Mouse (Mus musculus) hindbrain, embryonic 14.5 days (tissue): ENCODE data around the gene 9130213A22Rik. TPM values are rescaled to one million over a fixed set of nuclear protein-coding genes. Genes with fewer than 3 reads are reported as not detected.
A peak's percentile ranks its signal among the peaks of the same experiment; 100 is the strongest.

Source experiments
- ATAC-seq: fragments of 200-750 bp; cut with Nextera tagmentation; 2 replicates; pipeline ENCODE4 v1.8.0; 2017; ENCODE audit warnings: moderate number of reproducible peaks, mild to moderate bottlenecking, moderate TSS enrichment, moderate library complexity; ENCODE audit not compliant: low FRiP score
- DNase-seq: peaks from one replicate; pipeline ENCODE4 v3.0.0-alpha.2; 2015; ENCODE audit warnings: low spot score
- H3K27ac ChIP-seq: fragments of 300-500 bp; sonication (generic); 2 replicates; pipeline ENCODE4 v1.5.1; 2014; ENCODE audit warnings: mild to moderate bottlenecking, moderate library complexity
- H3K27me3 ChIP-seq: fragments of 300-500 bp; sonication (generic); 2 replicates; pipeline ENCODE4 v1.6.1; 2014; ENCODE audit warnings: mild to moderate bottlenecking, low read length, mixed read lengths; ENCODE audit not compliant: control insufficient read depth, insufficient read depth
- H3K36me3 ChIP-seq: fragments of 300-500 bp; sonication (generic); replicated peaks from 2 replicates; pipeline ENCODE4 v1.6.1; 2014; ENCODE audit not compliant: control insufficient read depth, insufficient read depth
- H3K4me1 ChIP-seq: fragments of 300-500 bp; sonication (generic); replicated peaks from 2 replicates; pipeline ENCODE4 v1.6.1; 2014; ENCODE audit warnings: antibody characterized with exemption, low read length, mixed read lengths; ENCODE audit not compliant: control insufficient read depth, insufficient read depth
- H3K4me2 ChIP-seq: fragments of 300-500 bp; sonication (generic); replicated peaks from 2 replicates; pipeline ENCODE4 v1.6.1; 2014; ENCODE audit warnings: mild to moderate bottlenecking, moderate library complexity
- H3K4me3 ChIP-seq: fragments of 300-500 bp; sonication (generic); replicated peaks from 2 replicates; pipeline ENCODE4 v1.5.1; 2014; ENCODE audit warnings: mild to moderate bottlenecking, low read length
- H3K9ac ChIP-seq: fragments of 300-500 bp; sonication (generic); 2 replicates; pipeline ENCODE4 v1.6.1; 2014
- H3K9me3 ChIP-seq: fragments of 300-500 bp; sonication (generic); 2 replicates; pipeline ENCODE4 v1.6.1; 2016; ENCODE audit warnings: low read length; ENCODE audit not compliant: control insufficient read depth
- WGBS: fragments of 180-500 bp; shearing (Covaris S2); extraction: QIAGEN DNeasy Blood & Tissue Kit; methylation state at CpG from one replicate; pipeline ENCODE4 v1.1.7; 2014; 5-methylcytosine and 5-hydroxymethylcytosine counted together
- polyA plus RNA-seq: library from polyadenylated mRNA; unstranded; fragments of >200 nt; fragmentation: Nextera tagmentation; extraction: Ambion mirVana; gene quantifications from 2 replicates; pipeline ENCODE4 v1.2.1, GENCODE M21; 2014

9130213A22Rik gene
- polyA plus RNA-seq, 1 experiment from 2014 or later, result 0.39 TPM

- no peak overlapping the region for H3K27ac ChIP-seq
- H3K36me3 ChIP-seq, result no peaks in the 10 kb centered on the region
- no peaks in the 10 kb centered on the region for H3K27me3 ChIP-seq
- WGBS, result 51% methylated on average over 8 of the region's 9 CpGs
- H3K4me3 ChIP-seq, result no peak overlapping the region
- no peaks in the 10 kb centered on the region for H3K9me3 ChIP-seq
- H3K4me2 ChIP-seq, result no peak overlapping the region
- peaks cover 13% of the 10 kb centered on the region for H3K4me1 ChIP-seq
- no peak overlapping the region for H3K9ac ChIP-seq
- DNase-seq, result no peak
- ATAC-seq, result no peak
Measured at GRCm38 (mm10) chr11:69075764-69076479, 46.5 kb downstream of the 9130213A22Rik start.

GRCm38 (mm10) chr11:69074776-69075069, 47.7 kb downstream of the 9130213A22Rik start:
- H3K4me3 ChIP-seq, result no peak overlapping the region
- H3K4me2 ChIP-seq, result no peak overlapping the region
- H3K27me3 ChIP-seq, result no peaks in the 10 kb centered on the region
- 50% methylated on average over 2 of the region's 2 CpGs for WGBS
- H3K36me3 ChIP-seq, result no peaks in the 10 kb centered on the region
- peaks cover 13% of the 10 kb centered on the region for H3K4me1 ChIP-seq
- ATAC-seq, result no peak
- no peak for DNase-seq
- no peak overlapping the region for H3K27ac ChIP-seq
- H3K9ac ChIP-seq, result no peak overlapping the region
- H3K9me3 ChIP-seq, result no peaks in the 10 kb centered on the region

- Histone ChIP-seq H3K9ac (no peak overlapping the region), H3K4me3 (no peak overlapping the region), H3K4me2 (peak overlapping the region; percentile 57; the same call in 1 of the 2 replicates), H3K36me3 (no peaks in the 10 kb centered on the region), H3K27me3 (no peaks in the 10 kb centered on the region), H3K9me3 (no peaks in the 10 kb centered on the region), H3K27ac (peak overlapping the region; percentile 98), H3K4me1 (peaks cover 13% of the 10 kb centered on the region)
- WGBS, result 44% methylated on average over 6 of the region's 6 CpGs
- no peak for ATAC-seq
- no peak for DNase-seq
Measured at GRCm38 (mm10) chr11:69073951-69074775, 48.2 kb downstream of the 9130213A22Rik start.

GRCm38 (mm10) chr11:69073065-69073888, 49.1 kb downstream of the 9130213A22Rik start:
- H3K36me3 ChIP-seq, result no peaks in the 10 kb centered on the region
- H3K4me1 ChIP-seq, result peaks cover 13% of the 10 kb centered on the region
- peak overlapping the region; percentile 98 for H3K27ac ChIP-seq
- ATAC-seq, result peak; percentile 74
- peak; percentile 96 for DNase-seq
- no peaks in the 10 kb centered on the region for H3K27me3 ChIP-seq
- H3K9ac ChIP-seq, result peak overlapping the region; percentile 74
- no peaks in the 10 kb centered on the region for H3K9me3 ChIP-seq
- H3K4me3 ChIP-seq, result peak overlapping the region; percentile 29
- peak overlapping the region; percentile 57 for H3K4me2 ChIP-seq
- under 1% methylated on average over 14 of the region's 14 CpGs for WGBS

GRCm38 (mm10) chr11:69072666-69073064, 49.7 kb downstream of the 9130213A22Rik start:
- no peak for ATAC-seq
- Histone ChIP-seq H3K9me3 (no peaks in the 10 kb centered on the region), H3K9ac (peak overlapping the region; percentile 74), H3K27me3 (no peaks in the 10 kb centered on the region), H3K4me1 (peaks cover 13% of the 10 kb centered on the region), H3K4me3 (peak overlapping the region; percentile 29), H3K36me3 (no peaks in the 10 kb centered on the region), H3K27ac (peak overlapping the region; percentile 98), H3K4me2 (peak overlapping the region; percentile 57)
- peak; percentile 35 for DNase-seq
- 12% methylated on average over 9 of the region's 9 CpGs for WGBS

- Histone ChIP-seq H3K36me3 (no peaks in the 10 kb centered on the region), H3K27me3 (no peaks in the 10 kb centered on the region), H3K4me2 (peak overlapping the region; percentile 57), H3K4me1 (peaks cover 13% of the 10 kb centered on the region), H3K27ac (peak overlapping the region; percentile 98), H3K9me3 (no peaks in the 10 kb centered on the region), H3K4me3 (peak overlapping the region; percentile 29), H3K9ac (peak overlapping the region; percentile 74)
- ATAC-seq (no peak), DNase-seq (no peak)
- WGBS, result 85% methylated on average over 11 of the region's 11 CpGs
Measured at GRCm38 (mm10) chr11:69072234-69072633, 50.2 kb downstream of the 9130213A22Rik start.

GRCm38 (mm10) chr11:69071262-69071661, 51.1 kb downstream of the 9130213A22Rik start:
- no peaks in the 10 kb centered on the region for H3K9me3 ChIP-seq
- peaks cover 18% of the 10 kb centered on the region for H3K4me1 ChIP-seq
- H3K36me3 ChIP-seq, result no peaks in the 10 kb centered on the region
- H3K4me2 ChIP-seq, result peak overlapping the region; percentile 85
- peak overlapping the region; percentile 84 for H3K9ac ChIP-seq
- H3K27me3 ChIP-seq, result no peaks in the 10 kb centered on the region
- ATAC-seq (no peak), DNase-seq (no peak)
- 21% methylated on average over 9 of the region's 9 CpGs for WGBS
- H3K4me3 ChIP-seq, result peak overlapping the region; percentile 55
- H3K27ac ChIP-seq, result peak overlapping the region; percentile 91

GRCm38 (mm10) chr11:69070590-69071222, 51.7 kb downstream of the 9130213A22Rik start, which contains the start of gene Tmem107:
TSS of gene Tmem107 (plus strand) at chr11:69070806.
- peak; percentile 93 for DNase-seq
- WGBS, result under 1% methylated on average over 47 of the region's 47 CpGs
- no peaks in the 10 kb centered on the region for H3K36me3 ChIP-seq
- peak within 1 kb of the TSS; percentile 85 for H3K4me2 ChIP-seq
- no peaks in the 10 kb centered on the region for H3K27me3 ChIP-seq
- no peaks in the 10 kb centered on the region for H3K9me3 ChIP-seq
- H3K4me1 ChIP-seq, result peaks cover 24% of the 10 kb centered on the region
- peak within 1 kb of the TSS; percentile 91 for H3K27ac ChIP-seq
- H3K4me3 ChIP-seq, result peak within 1 kb of the TSS; percentile 55
- peak within 1 kb of the TSS; percentile 84 for H3K9ac ChIP-seq
- peak; percentile 89 for ATAC-seq
